Mouse (Mus musculus) hindbrain, embryonic 13.5 days (tissue): ENCODE measurements at regions not wholly inside any gene's neighbourhood (a gene's known extent, or its start where the extent isn't known, plus 50 kb on each side); places are given as distances from the start of the nearest gene placed in this dataset.

Source experiments
- ATAC-seq: fragments of 200-750 bp; cut with Nextera tagmentation; 2 replicates; pipeline ENCODE4 v1.8.0; 2017; ENCODE audit warnings: moderate TSS enrichment; ENCODE audit not compliant: low FRiP score
- H3K27ac ChIP-seq: fragments of 300-500 bp; sonication (generic); 2 replicates; pipeline ENCODE4 v1.5.1; 2015; ENCODE audit warnings: inconsistent platforms, mild to moderate bottlenecking, moderate library complexity
- H3K27me3 ChIP-seq: fragments of 300-500 bp; sonication (generic); 2 replicates; pipeline ENCODE4 v1.6.1; 2015; ENCODE audit warnings: mild to moderate bottlenecking, inconsistent platforms
- H3K36me3 ChIP-seq: fragments of 300-500 bp; sonication (generic); 2 replicates; pipeline ENCODE4 v1.6.1; 2015; ENCODE audit warnings: mild to moderate bottlenecking, inconsistent platforms
- H3K4me1 ChIP-seq: fragments of 300-500 bp; sonication (generic); replicated peaks from 2 replicates; pipeline ENCODE4 v1.6.1; 2015; ENCODE audit warnings: inconsistent platforms
- H3K4me2 ChIP-seq: fragments of 300-500 bp; sonication (generic); 2 replicates; pipeline ENCODE4 v1.6.1; 2015; ENCODE audit warnings: inconsistent platforms, mild to moderate bottlenecking, moderate library complexity
- H3K4me3 ChIP-seq: fragments of 300-500 bp; sonication (generic); 2 replicates; pipeline ENCODE4 v1.5.1; 2015; ENCODE audit warnings: mild to moderate bottlenecking, inconsistent platforms
- H3K9ac ChIP-seq: fragments of 300-500 bp; sonication (generic); 2 replicates; pipeline ENCODE4 v1.6.1; 2015; ENCODE audit warnings: mild to moderate bottlenecking, inconsistent platforms
- H3K9me3 ChIP-seq: fragments of 300-500 bp; sonication (generic); 2 replicates; pipeline ENCODE4 v1.6.1; 2016; ENCODE audit warnings: inconsistent platforms
- WGBS: fragments of 180-500 bp; shearing (Covaris S2); methylation state at CpG from one replicate; pipeline ENCODE4 v1.1.7; 2015; 5-methylcytosine and 5-hydroxymethylcytosine counted together

DNA sequence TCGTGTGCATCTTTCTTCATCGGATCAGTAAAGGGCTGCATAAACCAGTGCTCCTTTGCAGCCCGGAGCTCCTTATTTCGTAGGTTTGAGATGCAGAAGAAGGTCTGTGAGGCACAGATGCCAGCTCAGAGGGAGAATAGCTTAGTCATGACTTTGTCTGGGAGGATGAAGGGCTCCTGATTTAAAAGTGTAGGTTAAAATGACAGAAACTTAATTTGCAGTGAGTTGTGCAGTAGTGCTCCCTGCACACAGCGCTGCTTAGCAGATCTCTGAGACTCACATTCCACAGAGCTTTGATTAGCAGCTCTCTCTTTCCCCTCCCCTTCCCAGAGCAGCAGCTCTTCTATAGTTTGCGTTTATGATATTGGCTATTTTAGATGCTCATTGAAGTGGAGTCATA lies 200.9 kb downstream of the Vrk1 start:
- H3K27me3 ChIP-seq: no peaks in the 10 kb centered on the region
- H3K9ac ChIP-seq: no peak overlapping the region
- H3K4me1 ChIP-seq: no peaks in the 10 kb centered on the region
- ATAC-seq: no peak
- H3K4me2 ChIP-seq: no peak overlapping the region
- H3K27ac ChIP-seq: no peak overlapping the region
- no peaks in the 10 kb centered on the region for H3K9me3 ChIP-seq
- WGBS: 85% methylated on average over 6 of the region's 6 CpGs
- H3K4me3 ChIP-seq: no peak overlapping the region
- no peaks in the 10 kb centered on the region for H3K36me3 ChIP-seq

- Histone ChIP-seq H3K27me3 (no peaks in the 10 kb centered on the region), H3K4me1 (no peaks in the 10 kb centered on the region), H3K36me3 (no peaks in the 10 kb centered on the region), H3K4me3 (no peak overlapping the region), H3K9ac (no peak overlapping the region), H3K4me2 (no peak overlapping the region), H3K9me3 (no peaks in the 10 kb centered on the region), H3K27ac (no peak overlapping the region)
- ATAC-seq: no peak
- WGBS: 88% methylated on average over 8 of the region's 8 CpGs
Measured at GRCm38 (mm10) chr12:106211488-106211887, 201.5 kb downstream of the Vrk1 start.

DNA sequence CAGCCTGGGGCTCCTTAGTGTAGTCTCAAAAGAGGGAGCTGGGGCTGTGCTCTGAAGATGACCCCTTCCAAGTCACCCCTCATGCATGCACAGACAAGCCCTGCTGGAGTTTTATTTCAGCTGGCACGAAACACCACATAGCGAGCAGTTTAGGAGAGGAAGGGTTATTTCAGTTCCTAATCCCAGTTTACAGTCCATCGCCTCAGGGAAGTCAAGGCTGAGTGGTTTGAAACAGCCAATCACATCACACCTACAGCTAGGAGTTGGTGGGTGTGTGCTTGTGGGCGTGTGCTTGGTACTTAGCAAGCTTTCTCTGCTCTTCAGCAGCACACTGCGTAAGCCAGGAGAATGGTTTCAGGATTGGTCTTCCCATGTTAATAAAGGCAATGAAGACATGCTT lies 202.4 kb downstream of the Vrk1 start:
- Histone ChIP-seq H3K36me3 (no peaks in the 10 kb centered on the region), H3K4me1 (no peaks in the 10 kb centered on the region), H3K27me3 (no peaks in the 10 kb centered on the region), H3K27ac (no peak overlapping the region), H3K9ac (no peak overlapping the region), H3K4me2 (no peak overlapping the region), H3K4me3 (no peak overlapping the region), H3K9me3 (no peaks in the 10 kb centered on the region)
- no peak for ATAC-seq
- WGBS: 77% methylated on average over 5 of the region's 5 CpGs

DNA sequence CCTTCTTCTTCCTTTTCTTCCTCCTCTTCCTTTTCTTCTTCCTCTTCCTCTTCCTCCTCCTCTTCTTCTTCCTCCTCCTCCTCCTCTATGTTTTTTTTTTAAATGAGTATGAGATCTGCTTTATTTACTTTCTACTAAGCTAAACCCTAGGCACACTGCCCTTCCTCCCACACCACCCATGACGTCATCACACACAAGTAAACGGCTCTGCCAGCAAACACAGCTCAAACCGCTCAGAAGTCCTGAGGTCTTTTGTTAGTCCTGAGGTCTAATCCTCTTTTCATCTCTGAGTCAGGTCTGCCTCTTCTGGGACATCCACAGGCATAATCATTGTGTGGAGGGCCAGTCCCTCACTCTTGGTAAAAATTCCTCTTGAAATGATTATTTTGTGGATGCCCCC lies 210.0 kb downstream of the Vrk1 start:
- ATAC-seq: no peak
- 52% methylated on average over 3 of the region's 3 CpGs for WGBS
- H3K4me3 ChIP-seq: no peak overlapping the region

GRCm38 (mm10) chr12:106226276-106226675 lies 216.2 kb downstream of the Vrk1 start:
- peaks cover 7% of the 10 kb centered on the region; the same call in 1 of the 2 replicates for H3K27me3 ChIP-seq
- ATAC-seq: no peak
- no peaks in the 10 kb centered on the region for H3K9me3 ChIP-seq
- WGBS: 22% methylated on average over 7 of the region's 7 CpGs
- H3K4me3 ChIP-seq: no peak overlapping the region
- peaks cover 36% of the 10 kb centered on the region for H3K4me1 ChIP-seq
- H3K27ac ChIP-seq: no peak overlapping the region
- no peak overlapping the region for H3K4me2 ChIP-seq
- H3K9ac ChIP-seq: no peak overlapping the region
- no peaks in the 10 kb centered on the region for H3K36me3 ChIP-seq

More for the DNA sequence above, 210.0 kb downstream of the Vrk1 start:
- Histone ChIP-seq H3K27me3 (peaks cover under 1% of the 10 kb centered on the region; the same call in 1 of the 2 replicates), H3K9me3 (no peaks in the 10 kb centered on the region), H3K4me1 (peaks cover 19% of the 10 kb centered on the region), H3K27ac (no peak overlapping the region), H3K36me3 (no peaks in the 10 kb centered on the region), H3K9ac (no peak overlapping the region), H3K4me2 (no peak overlapping the region)

DNA sequence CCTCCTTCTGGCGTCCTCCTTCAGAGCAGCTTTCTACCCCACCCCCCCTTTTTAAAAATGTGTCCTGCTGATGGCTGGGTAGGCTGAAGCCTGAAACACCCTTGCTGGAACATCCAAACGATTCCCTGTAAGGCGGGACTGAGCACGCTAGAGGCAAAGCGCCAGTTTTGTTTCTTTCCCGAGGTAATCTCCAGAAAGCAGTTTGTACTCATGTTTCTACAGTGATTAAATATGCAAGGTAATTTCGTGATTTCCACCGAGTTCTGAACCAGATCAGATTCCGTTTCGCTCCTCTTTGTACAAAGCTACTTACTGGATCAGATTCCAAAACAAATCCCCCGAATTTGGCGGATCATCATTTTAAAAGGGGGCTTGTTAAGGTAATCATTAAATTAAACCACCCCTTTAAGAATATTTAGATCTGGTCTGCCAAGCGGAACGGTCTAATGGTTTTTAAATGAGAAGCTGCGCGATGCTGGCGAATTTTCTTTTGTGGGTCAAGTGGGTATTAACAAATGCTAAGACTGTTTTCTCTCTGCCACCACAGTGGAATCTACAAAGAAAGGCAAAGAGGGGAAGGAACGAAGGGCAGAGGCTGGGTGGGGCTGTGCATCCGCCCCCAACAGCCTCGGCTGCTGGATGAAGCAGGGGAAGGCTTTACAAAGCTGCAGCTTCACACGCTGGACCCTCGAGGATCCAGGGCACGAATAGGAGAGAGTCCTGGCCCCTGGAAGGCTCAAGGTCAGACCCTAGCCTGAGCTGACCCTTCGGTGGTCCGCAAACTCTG lies 216.9 kb downstream of the Vrk1 start:
- ATAC-seq: no peak
- no peaks in the 10 kb centered on the region for H3K36me3 ChIP-seq
- peaks cover 7% of the 10 kb centered on the region; the same call in 1 of the 2 replicates for H3K27me3 ChIP-seq
- peak overlapping the region; percentile 72 for H3K27ac ChIP-seq
- 17% methylated on average over 25 of the region's 25 CpGs for WGBS
- no peaks in the 10 kb centered on the region for H3K9me3 ChIP-seq
- peaks cover 41% of the 10 kb centered on the region for H3K4me1 ChIP-seq
- peak overlapping the region; percentile 47 for H3K4me2 ChIP-seq
- no peak overlapping the region for H3K4me3 ChIP-seq
- H3K9ac ChIP-seq: peak overlapping the region; percentile 51

- no peak for ATAC-seq
- peak overlapping the region; percentile 72 for H3K27ac ChIP-seq
- peak overlapping the region; percentile 51; the same call in 1 of the 2 replicates for H3K9ac ChIP-seq
Measured at GRCm38 (mm10) chr12:106227563-106227840, 217.5 kb downstream of the Vrk1 start.

DNA sequence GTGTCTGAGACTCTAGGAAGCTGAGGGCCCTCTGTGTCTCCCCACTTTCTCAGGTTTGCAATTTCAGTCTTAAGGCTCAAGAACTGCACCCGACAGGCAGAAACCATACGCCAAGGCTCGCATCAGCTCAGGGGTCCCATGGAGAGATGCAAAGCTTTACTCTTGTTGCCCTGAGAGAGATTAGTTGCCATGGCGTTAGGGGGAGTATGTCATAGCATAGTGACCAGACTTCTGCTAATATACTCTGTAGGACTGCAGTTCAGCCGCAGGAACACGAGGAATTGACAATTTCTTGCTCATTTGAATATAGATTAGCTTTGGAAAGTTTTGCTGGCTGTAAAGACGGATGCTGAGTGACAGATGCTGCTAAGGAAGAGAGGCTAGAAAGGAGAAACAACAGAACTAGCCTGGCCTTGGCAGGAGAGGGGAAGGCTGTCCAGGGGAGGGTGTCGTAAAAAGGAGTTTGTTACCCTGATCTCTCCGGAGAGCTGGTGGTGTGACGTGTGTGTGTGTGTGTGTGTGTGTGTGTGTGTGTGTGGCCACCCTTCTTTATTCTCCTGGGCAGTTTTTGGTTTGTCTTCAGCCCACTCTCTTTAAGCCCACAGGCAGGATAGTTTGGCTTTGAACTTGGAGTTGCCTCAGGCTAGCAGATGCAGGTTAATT lies 235.3 kb downstream of the Vrk1 start:
- no peak overlapping the region for H3K27ac ChIP-seq
- no peak for ATAC-seq
- H3K9ac ChIP-seq: no peak overlapping the region
- H3K4me2 ChIP-seq: no peak overlapping the region
- H3K9me3 ChIP-seq: no peaks in the 10 kb centered on the region
- H3K4me1 ChIP-seq: peaks cover 19% of the 10 kb centered on the region
- peaks cover 10% of the 10 kb centered on the region; the same call in 1 of the 2 replicates for H3K27me3 ChIP-seq
- WGBS: 41% methylated on average over 10 of the region's 10 CpGs
- no peak overlapping the region for H3K4me3 ChIP-seq
- no peaks in the 10 kb centered on the region for H3K36me3 ChIP-seq

More at GRCm38 (mm10) chr12:106227563-106227840, 217.5 kb downstream of the Vrk1 start:
- WGBS: 38% methylated on average over 8 of the region's 8 CpGs
- Histone ChIP-seq H3K4me1 (peaks cover 41% of the 10 kb centered on the region), H3K4me3 (no peak overlapping the region), H3K27me3 (peaks cover 7% of the 10 kb centered on the region; the same call in 1 of the 2 replicates), H3K36me3 (no peaks in the 10 kb centered on the region), H3K9me3 (no peaks in the 10 kb centered on the region), H3K4me2 (peak overlapping the region; percentile 47)

- H3K4me3 ChIP-seq: no peak overlapping the region
- no peak overlapping the region for H3K4me2 ChIP-seq
- peaks cover 7% of the 10 kb centered on the region for H3K4me1 ChIP-seq
- H3K9ac ChIP-seq: no peak overlapping the region
- no peaks in the 10 kb centered on the region for H3K27me3 ChIP-seq
- no peaks in the 10 kb centered on the region for H3K9me3 ChIP-seq
- 81% methylated on average over 7 of the region's 7 CpGs for WGBS
- ATAC-seq: no peak
- H3K27ac ChIP-seq: no peak overlapping the region
- no peaks in the 10 kb centered on the region for H3K36me3 ChIP-seq
Measured at GRCm38 (mm10) chr12:106273591-106273990, 263.6 kb downstream of the Vrk1 start.

DNA sequence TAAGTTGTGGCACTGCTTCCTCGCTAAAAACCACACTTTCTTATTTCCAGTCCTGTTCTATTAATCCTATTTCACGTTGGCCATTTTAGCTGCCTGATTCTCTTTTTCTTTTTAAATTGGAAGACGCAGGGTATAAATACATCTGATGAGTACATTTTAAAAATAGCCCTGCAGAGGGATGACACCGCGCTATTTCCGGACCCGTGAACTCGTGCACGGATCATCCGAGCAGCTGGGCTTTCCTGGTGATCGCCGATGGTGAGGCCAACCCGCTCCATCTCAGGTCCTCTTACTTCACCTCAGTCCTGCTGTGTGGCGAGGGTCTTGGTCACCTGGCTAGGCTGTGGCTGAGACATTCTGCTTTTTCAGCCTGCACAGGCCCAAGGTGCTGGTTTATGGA lies 267.9 kb downstream of the Vrk1 start:
- H3K9me3 ChIP-seq: no peaks in the 10 kb centered on the region
- 92% methylated on average over 14 of the region's 14 CpGs for WGBS
- H3K4me3 ChIP-seq: no peak overlapping the region
- no peaks in the 10 kb centered on the region for H3K27me3 ChIP-seq
- no peak overlapping the region for H3K9ac ChIP-seq
- no peaks in the 10 kb centered on the region for H3K36me3 ChIP-seq
- no peak for ATAC-seq
- no peak overlapping the region for H3K27ac ChIP-seq
- H3K4me1 ChIP-seq: peaks cover 7% of the 10 kb centered on the region
- no peak overlapping the region for H3K4me2 ChIP-seq

DNA sequence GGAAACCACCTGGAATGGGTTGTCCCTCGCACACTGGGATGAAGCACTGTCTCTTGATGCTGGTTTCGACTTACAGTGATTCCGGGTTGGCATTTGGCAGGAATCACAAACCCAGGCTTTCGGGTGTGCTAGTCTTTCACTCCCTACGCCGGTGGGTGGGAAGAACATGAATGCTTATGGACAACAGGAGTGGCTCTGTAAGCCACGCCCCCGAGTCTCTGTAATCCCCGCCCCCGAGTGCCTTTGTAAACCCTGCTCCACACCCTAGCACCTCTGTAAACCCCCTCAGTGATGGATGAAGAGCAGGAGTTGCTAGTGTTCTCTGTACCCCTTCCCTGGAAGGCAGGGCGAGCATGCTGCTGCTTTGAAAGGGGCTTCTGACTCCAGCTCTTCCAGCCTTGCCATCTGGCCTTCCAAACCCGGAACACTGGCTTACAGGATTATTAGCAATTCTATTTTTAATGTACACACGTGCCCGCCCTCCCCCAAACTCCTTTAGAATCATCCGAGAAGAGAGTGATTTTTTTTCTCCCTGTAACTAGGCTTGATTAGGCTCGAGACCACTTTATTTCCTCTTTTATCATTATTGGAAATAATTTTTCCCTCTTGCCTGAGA lies 272.6 kb downstream of the Vrk1 start:
- Histone ChIP-seq H3K27ac (no peak overlapping the region), H3K4me3 (no peak overlapping the region), H3K27me3 (no peaks in the 10 kb centered on the region), H3K9me3 (no peaks in the 10 kb centered on the region), H3K4me1 (no peaks in the 10 kb centered on the region), H3K36me3 (no peaks in the 10 kb centered on the region), H3K9ac (no peak overlapping the region), H3K4me2 (no peak overlapping the region)
- WGBS: 72% methylated on average over 16 of the region's 16 CpGs
- ATAC-seq: no peak

DNA sequence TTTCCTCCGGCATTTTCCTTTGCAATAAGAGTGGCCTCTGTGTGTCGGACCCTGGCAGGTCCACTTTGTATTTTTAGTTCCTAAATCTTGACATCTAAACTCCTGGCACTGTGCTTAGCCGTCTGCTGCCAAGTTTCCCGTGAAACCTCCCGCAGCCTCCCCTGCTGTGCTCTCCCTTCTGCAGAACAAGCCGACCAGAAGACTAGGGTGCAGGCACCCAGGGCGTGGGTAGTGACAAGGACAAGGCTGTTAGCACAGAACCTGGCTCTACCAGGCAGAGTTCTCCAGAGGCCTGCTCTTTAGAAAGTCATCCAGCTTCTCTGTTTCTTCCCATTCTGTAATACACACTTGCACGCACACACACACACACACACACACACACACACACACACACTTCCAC lies 274.8 kb downstream of the Vrk1 start:
- Histone ChIP-seq H3K27ac (no peak overlapping the region), H3K9me3 (no peaks in the 10 kb centered on the region), H3K4me3 (no peak overlapping the region), H3K9ac (no peak overlapping the region), H3K36me3 (no peaks in the 10 kb centered on the region), H3K4me2 (no peak overlapping the region), H3K4me1 (no peaks in the 10 kb centered on the region), H3K27me3 (no peaks in the 10 kb centered on the region)
- no peak for ATAC-seq
- WGBS: 85% methylated on average over 8 of the region's 8 CpGs
